Mouse (Mus musculus) CH12.LX (cell line): ENCODE data around the gene Uba3. TPM values are rescaled to one million over a fixed set of nuclear protein-coding genes. Genes with fewer than 3 reads are reported as not detected.

Experiments used
- polyA plus RNA-seq: library from polyadenylated mRNA; unstranded; fragments of >175 nt; gene quantifications from 2 replicates; pipeline ENCODE4 v1.2.1, GENCODE M21; 2012; ENCODE audit warnings: low read depth; ENCODE audit not compliant: insufficient read length
- total RNA-seq, 2 experiments: library from RNA; depleted of rRNA; stranded (reverse); fragments of 300-350 nt in 1 of 2; fragments of >200 nt in 1 of 2; gene quantifications; 2 replicates each; pipeline ENCODE4 v1.2.3; 2012 to 2014

Gene Uba3
- total and polyA plus RNA-seq, 3 experiments = 52.7 to 106 (median 55.6) TPM

Other genes starting within 250 kb of the Uba3 start
- not detected in 2 replicates for gene Fam19a4, start 145.2 kb downstream of the Uba3 start, total RNA-seq (2012; rRNA removed)
- gene Fam19a4, start 145.2 kb downstream of the Uba3 start, total RNA-seq (2014; rRNA removed) = not detected in 2 replicates
- gene Fam19a4, start 145.2 kb downstream of the Uba3 start, polyA plus RNA-seq = not detected in 2 replicates
- 10.9 and 11.4 TPM in 2 replicates for gene Eogt, start 56.5 kb downstream of the Uba3 start, total RNA-seq (2012; rRNA removed)
- gene Eogt, start 56.5 kb downstream of the Uba3 start, total RNA-seq (2014; rRNA removed) = 8.0 and 10.1 TPM in 2 replicates
- 13.4 and 13.9 TPM in 2 replicates for gene Eogt, start 56.5 kb downstream of the Uba3 start, polyA plus RNA-seq
- 22.3 and 23.5 TPM in 2 replicates for gene Tmf1, start 26.5 kb downstream of the Uba3 start, total RNA-seq (2012; rRNA removed)
- gene Tmf1, start 26.5 kb downstream of the Uba3 start, total RNA-seq (2014; rRNA removed) = 12.7 and 13.7 TPM in 2 replicates
- gene Tmf1, start 26.5 kb downstream of the Uba3 start, polyA plus RNA-seq = 25.1 and 26.4 TPM in 2 replicates
- gene Arl6ip5, start 5.0 kb upstream of the Uba3 start, total RNA-seq (2012; rRNA removed) = 43.6 and 45.3 TPM in 2 replicates
- 115 and 118 TPM in 2 replicates for gene Arl6ip5, start 5.0 kb upstream of the Uba3 start, total RNA-seq (2014; rRNA removed)
- gene Arl6ip5, start 5.0 kb upstream of the Uba3 start, polyA plus RNA-seq = 135 and 146 TPM in 2 replicates
- gene Lmod3, start 47.1 kb upstream of the Uba3 start, total RNA-seq (2012; rRNA removed) = not detected in 2 replicates
- not detected in 2 replicates for gene Lmod3, start 47.1 kb upstream of the Uba3 start, total RNA-seq (2014; rRNA removed)
- gene Lmod3, start 47.1 kb upstream of the Uba3 start, polyA plus RNA-seq = not detected in 2 replicates